In genomic region chr16:70929651-70930050, GRCm38 (mm10) we compare ENCODE assay signal across 33 mouse cellular contexts.
"Had no signal": no experiment of that assay in that cellular context is flagged by ENCODE, and none has a peak within 500 bp of the region (broad histone marks: within the 10 kb centered on the region; RNA-seq: fewer than 3 reads in every experiment).

No protein-coding gene starts in this region.

- H3K27me3 ChIP-seq: heart, embryonic 12.5 days; heart, embryonic 13.5 days; heart, embryonic 15.5 days; hindbrain, embryonic 13.5 days; hindbrain, embryonic 15.5 days; intestine, embryonic 15.5 days; kidney, embryonic 15.5 days had no signal

- H3K4me3 ChIP-seq: heart, embryonic 12.5 days; heart, embryonic 13.5 days; heart, embryonic 15.5 days; hindbrain, embryonic 10.5 days; hindbrain, embryonic 13.5 days; hindbrain, embryonic 15.5 days; intestine, embryonic 15.5 days; kidney, embryonic 15.5 days; layer of hippocampus, adult 2 months; left cerebral cortex, adult 2 months had no signal

- H3K9ac ChIP-seq: heart, embryonic 12.5 days; heart, embryonic 13.5 days; heart, embryonic 15.5 days; hindbrain, embryonic 13.5 days; hindbrain, embryonic 14.5 days; hindbrain, embryonic 15.5 days; intestine, embryonic 15.5 days; kidney, embryonic 15.5 days had no signal

- H3K36me3 ChIP-seq: heart, embryonic 12.5 days; heart, embryonic 13.5 days; heart, embryonic 15.5 days; hindbrain, embryonic 10.5 days; hindbrain, embryonic 13.5 days; hindbrain, embryonic 15.5 days; intestine, embryonic 15.5 days; kidney, embryonic 15.5 days had no signal

- H3K4me1 ChIP-seq: heart, embryonic 12.5 days; heart, embryonic 13.5 days; heart, embryonic 15.5 days; hindbrain, embryonic 10.5 days; hindbrain, embryonic 13.5 days; hindbrain, embryonic 15.5 days; intestine, embryonic 15.5 days; kidney, embryonic 15.5 days had no signal

- DNase-seq: heart, postnatal 10 days; heart, postnatal 14 days; heart, postnatal 36 days; heart, postnatal 4 days; kidney, adult 11 months; kidney, adult 18-20 months; kidney, adult 2 months; kidney, adult 8-10 months; kidney, adult 9 months; kidney, postnatal 10 days; kidney, postnatal 14 days; kidney, postnatal 25 days; kidney, postnatal 36 days; kidney, postnatal 4 days; layer of hippocampus, adult 9-11 months; layer of hippocampus, postnatal 36 days had no signal

- H3K9me3 ChIP-seq: heart, embryonic 12.5 days; heart, embryonic 13.5 days; heart, embryonic 15.5 days; hindbrain, embryonic 10.5 days; hindbrain, embryonic 13.5 days; hindbrain, embryonic 15.5 days; intestine, embryonic 15.5 days; kidney, embryonic 15.5 days had no signal

- H3K4me2 ChIP-seq: heart, embryonic 11.5 days; heart, embryonic 12.5 days; heart, embryonic 13.5 days; heart, embryonic 15.5 days; hindbrain, embryonic 13.5 days; hindbrain, embryonic 14.5 days; hindbrain, embryonic 15.5 days; intestine, embryonic 15.5 days; kidney, embryonic 15.5 days had no signal

- H3K27ac ChIP-seq: heart, embryonic 13.5 days; heart, embryonic 15.5 days; hindbrain, embryonic 10.5 days; hindbrain, embryonic 13.5 days; hindbrain, embryonic 14.5 days; hindbrain, embryonic 15.5 days; hindbrain, postnatal 0 days; intestine, embryonic 15.5 days; kidney, embryonic 15.5 days; kidney, postnatal 0 days; layer of hippocampus, adult 2 months; left cerebral cortex, adult 2 months had no signal

- ATAC-seq: hindbrain, postnatal 0 days; inflammation-experienced regulatory T-cells, adult 6 months; intestine, embryonic 15.5 days; intestine, embryonic 16.5 days; intestine, postnatal 0 days had no signal
